Comparison of ENCODE assay signal across 8 mouse cellular contexts in the genomic region with DNA sequence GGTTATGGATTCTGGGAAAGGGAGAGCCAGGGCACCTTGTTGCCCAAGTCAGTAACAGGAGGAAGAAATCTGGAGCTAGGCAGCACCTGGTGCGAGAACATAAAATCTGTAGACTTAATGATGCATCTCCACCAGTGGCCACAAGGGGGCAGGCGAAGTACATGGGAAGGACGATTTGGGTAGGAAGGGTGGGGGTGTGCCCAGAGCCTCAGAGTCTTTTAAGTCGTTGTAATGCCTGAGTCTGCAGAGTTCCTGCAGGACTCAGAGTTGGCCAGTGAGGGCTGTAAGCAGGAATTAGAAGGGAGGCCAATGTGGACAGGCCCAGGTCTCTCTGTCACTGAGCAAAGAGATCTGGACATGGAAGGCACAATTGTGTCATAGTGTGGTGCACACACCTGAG. TPM values are rescaled to one million over a fixed set of nuclear protein-coding genes. Genes with fewer than 3 reads are reported as not detected.
DNase-seq lines count a peak whose midpoint lies in the region; ATAC-seq lines count a peak whose summit lies in the region.

No protein-coding gene starts in this region.

- 0 out of 2 replicates have a peak, but pooled peaks cover 8% of the 10 kb centered on the region for H3K36me3 ChIP-seq in hindbrain, embryonic 15.5 days
- no peaks in the 10 kb centered on the region for H3K36me3 ChIP-seq in midbrain, embryonic 10.5 days

- DNase-seq in NIH3T3 (ENCODE audit: low read depth) = peak; percentile 97
- DNase-seq in cerebellum, adult 18-20 months = peak; percentile 88 to 92
- peak; percentile 92 for DNase-seq in forelimb bud, embryonic 11.5 days (ENCODE audit: low read depth, low spot score)
- DNase-seq in layer of hippocampus, postnatal 25 days (ENCODE audit: extremely low spot score in 1 of 2, low spot score in 1 of 2) = peak; percentile 84 to 98
- peak; percentile 83 for DNase-seq in midbrain, embryonic 10.5 days (ENCODE audit: low spot score)
- DNase-seq in right cerebral cortex, postnatal 25 days = peak; percentile 84
- peak; percentile 73 to 81 for DNase-seq in urinary bladder, postnatal 36 days (ENCODE audit: low spot score in 2 of 2)

- H3K9ac ChIP-seq in hindbrain, embryonic 15.5 days = no peak overlapping the region

- WGBS in hindbrain, embryonic 15.5 days = 0% methylated on average over 4 of the region's 4 CpGs
- WGBS in midbrain, embryonic 10.5 days = 0% methylated on average over 4 of the region's 4 CpGs

- no peaks in the 10 kb centered on the region for H3K27me3 ChIP-seq in hindbrain, embryonic 15.5 days
- H3K27me3 ChIP-seq in midbrain, embryonic 10.5 days (ENCODE audit: low read depth, poor library complexity, severe bottlenecking) = peaks cover 66% of the 10 kb centered on the region

- peaks cover 13% of the 10 kb centered on the region; the same call in 1 of the 2 replicates for H3K4me1 ChIP-seq in hindbrain, embryonic 15.5 days (replicated peaks)
- H3K4me1 ChIP-seq in midbrain, embryonic 10.5 days = peaks cover 33% of the 10 kb centered on the region

- no peaks in the 10 kb centered on the region for H3K9me3 ChIP-seq in hindbrain, embryonic 15.5 days
- no peaks in the 10 kb centered on the region for H3K9me3 ChIP-seq in midbrain, embryonic 10.5 days (replicated peaks)

- peak; percentile 56 for ATAC-seq in hindbrain, embryonic 15.5 days (ENCODE audit: low FRiP score, low read depth)

- H3K27ac ChIP-seq in hindbrain, embryonic 15.5 days (replicated peaks) = 0 out of 2 replicates have a peak overlapping the region, but pooled peaks have one; percentile 2
- no peak overlapping the region for H3K27ac ChIP-seq in midbrain, embryonic 10.5 days (replicated peaks)

- no peak overlapping the region for H3K4me2 ChIP-seq in hindbrain, embryonic 15.5 days

- H3K4me3 ChIP-seq in hindbrain, embryonic 15.5 days = no peak overlapping the region
- H3K4me3 ChIP-seq in midbrain, embryonic 10.5 days = no peak overlapping the region

RNA-seq across cellular contexts. Expression of a gene that starts 53.8 kb away (rescaled TPM):
- not detected in 2 replicates for polyA plus RNA-seq in hindbrain, embryonic 15.5 days (2015; fragmentation: Nextera tagmentation; extraction: Ambion mirVana)
- 1 to 10 TPM in 1 of 2 experiments, under 1 TPM in 1; 0.47 to 1.2 TPM for total RNA-seq in layer of hippocampus, postnatal 25 days (2021)
- not detected in 2 replicates for polyA plus RNA-seq in midbrain, embryonic 10.5 days (2016; fragmentation: Nextera tagmentation; extraction: Ambion mirVana)
